Mouse (Mus musculus): Measurements from ENCODE around the gene Cyp1b1. TPM values are rescaled to one million over a fixed set of nuclear protein-coding genes. Genes with fewer than 3 reads are reported as not detected.

The Cyp1b1 gene
- total RNA-seq (2023; ENCODE audit: inconsistent age) = not detected in 4 replicates

GRCm38 (mm10) chr17:79714931-79715637, at the start of gene Cyp1b1:
TSS of gene Cyp1b1 (minus strand) at chr17:79715061.

Other genes with a start within 250 kb of the Cyp1b1 start
- gene Rmdn2, start 103.2 kb downstream of the Cyp1b1 start, total RNA-seq (2023; ENCODE audit: inconsistent age) = 3.6 to 6.3 TPM (median 4.5 TPM) in 4 replicates
- gene Atl2, start 181.1 kb upstream of the Cyp1b1 start, total RNA-seq (2023; ENCODE audit: inconsistent age) = 60.6 to 74.3 TPM (median 70.8 TPM) in 4 replicates

Measured in B cell, adult (primary cell).